Mouse (Mus musculus) heart, adult 10 weeks (tissue): ENCODE results near the gene Mad2l1. TPM values are rescaled to one million over a fixed set of nuclear protein-coding genes. Genes with fewer than 3 reads are reported as not detected.

Experiments
- polyA plus RNA-seq: library from polyadenylated mRNA; stranded (reverse); fragments of 350-450 nt; fragmentation: Illumina TruSeq; extraction: RNeasy Lipid Tissue Mini Kit (QIAGEN cat#74804); gene quantifications from one replicate; pipeline ENCODE4 v1.2.3, GENCODE M21; 2014; ENCODE audit warnings: low read depth, low replicate concordance

The Mad2l1 gene
- polyA plus RNA-seq, result 5.3 TPM

DNA sequence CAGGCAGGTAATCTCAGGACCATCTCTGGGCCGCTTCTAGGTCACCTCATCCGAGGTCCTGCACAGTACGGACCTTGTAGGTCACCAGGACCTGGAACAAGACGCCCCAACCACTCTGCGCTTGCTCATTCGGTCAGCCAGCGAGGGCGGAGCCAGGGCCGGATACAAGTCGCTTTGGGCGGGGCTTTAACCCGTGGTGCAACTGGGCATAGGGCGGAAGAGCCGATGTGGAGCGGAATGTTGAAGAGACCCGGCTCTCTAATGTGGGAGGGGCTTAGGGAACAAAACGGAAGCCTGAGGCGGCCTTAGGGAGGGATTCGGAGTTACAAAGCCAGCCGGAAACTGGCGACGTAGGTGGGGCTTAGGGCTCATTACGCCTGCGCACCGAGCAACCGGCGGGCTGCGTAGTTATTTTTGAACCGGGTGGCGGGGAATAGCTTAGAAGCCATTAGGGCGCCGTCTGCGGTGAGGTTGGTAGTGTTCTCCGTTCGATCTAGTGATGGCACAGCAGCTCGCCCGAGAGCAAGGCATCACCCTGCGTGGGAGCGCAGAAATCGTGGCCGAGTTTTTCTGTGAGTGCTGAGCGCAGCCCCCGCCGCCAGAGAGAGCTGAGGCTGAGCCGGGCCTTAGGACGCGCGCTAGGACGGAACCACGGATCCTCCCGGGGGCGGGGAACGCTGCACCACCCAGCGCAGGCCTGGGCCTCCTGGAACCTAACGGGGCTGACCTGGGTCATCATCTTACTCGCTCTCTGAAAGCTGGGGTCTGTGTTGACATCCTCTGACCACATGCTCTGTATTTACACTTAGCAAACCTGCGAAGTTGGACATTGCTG is at the start of gene Mad2l1:
TSS of gene Mad2l1 (plus strand) at position 363 of the 835 bp plus-strand sequence.

DNA sequence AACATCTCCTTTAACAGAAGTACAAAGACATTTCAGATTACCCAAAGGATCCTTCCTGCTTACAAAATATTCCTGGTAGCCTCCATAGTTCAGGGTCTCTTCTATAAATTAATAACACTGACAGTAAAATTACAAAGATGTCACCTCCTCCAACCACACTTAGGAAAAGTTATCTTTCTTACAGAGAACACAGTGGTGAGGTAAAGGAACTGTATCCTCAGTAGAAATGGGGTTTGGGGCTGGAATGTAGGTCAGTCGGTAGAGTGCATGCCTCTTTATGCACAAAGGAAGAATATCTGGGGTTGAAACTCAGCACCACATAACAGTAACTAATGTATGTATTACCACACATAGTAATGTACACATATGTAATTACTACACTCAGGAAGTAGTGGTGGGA is 24.8 kb downstream of the Mad2l1 start, which contains the start of gene Vmn1r32:
TSS of gene Vmn1r32 (minus strand) at position 101 of the 400 bp plus-strand sequence.

Other genes starting within 250 kb of the Mad2l1 start
- not detected for gene Vmn1r32, start 24.7 kb downstream of the Mad2l1 start, polyA plus RNA-seq
- gene Vmn1r33, start 82.9 kb downstream of the Mad2l1 start, polyA plus RNA-seq, result not detected
- not detected for gene Vmn1r34, start 108.5 kb downstream of the Mad2l1 start, polyA plus RNA-seq
- gene Vmn1r35, start 150.5 kb downstream of the Mad2l1 start, polyA plus RNA-seq, result not detected
- not detected for gene Vmn1r36, start 183.8 kb downstream of the Mad2l1 start, polyA plus RNA-seq
- not detected for gene Vmn1r37, start 194.0 kb downstream of the Mad2l1 start, polyA plus RNA-seq
- not detected for gene Vmn1r38, start 247.2 kb downstream of the Mad2l1 start, polyA plus RNA-seq